Comparison of ENCODE assay signal across 8 mouse cellular contexts in the genomic region with DNA sequence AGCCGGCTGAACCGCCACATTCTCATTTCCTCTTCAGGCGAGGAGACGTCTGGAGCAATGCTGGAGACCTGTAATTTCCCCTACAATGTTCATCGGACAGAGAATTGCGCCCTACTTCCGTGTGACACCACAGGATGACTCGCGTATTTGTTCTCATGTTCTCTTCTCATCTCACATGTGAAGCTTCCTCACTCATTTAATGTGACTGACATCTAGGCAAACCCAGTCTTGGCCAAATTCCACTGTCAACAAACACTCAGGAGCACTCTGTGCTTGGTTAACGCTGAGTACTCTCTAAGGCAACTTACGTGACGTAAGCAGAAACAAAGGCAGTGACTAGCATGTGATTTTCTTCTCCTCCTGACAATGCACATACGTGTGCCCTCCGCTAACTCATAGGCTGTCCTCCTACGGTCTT. TPM values are rescaled to one million over a fixed set of nuclear protein-coding genes. Genes with fewer than 3 reads are reported as not detected.
A peak's percentile ranks its signal among the peaks of the same experiment; 100 is the strongest.
DNase-seq lines count a peak whose midpoint lies in the region; ATAC-seq and TF ChIP-seq lines count a peak whose summit lies in the region.
"Had no signal": no experiment of that assay in that cellular context is flagged by ENCODE, and none has a peak within 500 bp of the region (broad histone marks: within the 10 kb centered on the region; RNA-seq: fewer than 3 reads in every experiment).

No protein-coding gene starts in this region.

- H3K36me3 ChIP-seq in liver, embryonic 13.5 days, result peaks cover 18% of the 10 kb centered on the region

- peak overlapping the region; percentile 91; the same call in 1 of the 2 replicates for H3K4me3 ChIP-seq in layer of hippocampus, adult 2 months
- peak overlapping the region; percentile 68; the same call in 1 of the 2 replicates for H3K4me3 ChIP-seq in cortical plate, adult 2 months (ENCODE audit: insufficient read depth, low read length)
- H3K4me3 ChIP-seq in liver, embryonic 13.5 days (replicated peaks), result no peak overlapping the region

- TF ChIP-seq CTCF in layer of hippocampus, adult 2 months (conservative IDR thresholded peaks at IDR 0.05), result no peak
- no peak for TF ChIP-seq CTCF in cortical plate, adult 2 months (IDR thresholded peaks at IDR 0.05; ENCODE audit: extremely low read depth, insufficient read depth, low read length)

- no peak for TF ChIP-seq POLR2A in cortical plate, adult 2 months (IDR thresholded peaks at IDR 0.05; ENCODE audit: extremely low read depth, insufficient read depth, low read length)

- H3K27ac ChIP-seq in layer of hippocampus, adult 2 months, result peak overlapping the region; percentile 32; the same call in 1 of the 2 replicates
- no peak overlapping the region for H3K27ac ChIP-seq in cortical plate, adult 2 months (ENCODE audit: insufficient read depth, low read length)
- no peak overlapping the region; the same call in 1 of the 2 replicates for H3K27ac ChIP-seq in liver, embryonic 13.5 days

- H3K9me3 ChIP-seq in liver, embryonic 13.5 days (replicated peaks), result no peaks in the 10 kb centered on the region

- ATAC-seq in liver, embryonic 13.5 days (ENCODE audit: low read depth), result no peak
- ATAC-seq in monocyte, adult 5-6 weeks (replicated peaks; ENCODE audit: insufficient number of reproducible peaks, low FRiP score, low TSS enrichment, poor library complexity, severe bottlenecking), result peak; percentile 68

- H3K4me2 ChIP-seq in liver, embryonic 13.5 days, result peak overlapping the region; percentile 89

- no peak for DNase-seq in layer of hippocampus, adult 2 months (ENCODE audit: low spot score in 2 of 2)
- DNase-seq in layer of hippocampus, postnatal 14 days (ENCODE audit: low spot score in 2 of 2), result no peak
- DNase-seq in liver, embryonic 13.5 days, result no peak
- DNase-seq in thymus, postnatal 4 days, result no peak
- no peak for DNase-seq in cerebellum, postnatal 14 days
- DNase-seq: cerebellum, adult 9-11 months had no signal

- H3K9ac ChIP-seq in liver, embryonic 13.5 days, result peak overlapping the region; percentile 19; the same call in 1 of the 2 replicates

- WGBS in liver, embryonic 13.5 days (ENCODE audit: insufficient replicate concordance), result 84% methylated on average over 15 of the region's 15 CpGs

- H3K27me3 ChIP-seq in liver, embryonic 13.5 days, result no peaks in the 10 kb centered on the region

- H3K4me1 ChIP-seq in cortical plate, adult 2 months (ENCODE audit: control insufficient read depth, insufficient read depth, low read length), result peaks cover 13% of the 10 kb centered on the region; the same call in 1 of the 2 replicates
- H3K4me1 ChIP-seq in liver, embryonic 13.5 days (replicated peaks), result peaks cover 46% of the 10 kb centered on the region

RNA-seq across cellular contexts. Expression of gene Gde1, which starts 2.4 kb away (rescaled TPM):
- 100 to 1,000 TPM; 204 to 214 TPM for total RNA-seq in layer of hippocampus, adult 2 months (2021)
- 100 to 1,000 TPM; 247 to 250 TPM for total RNA-seq in layer of hippocampus, postnatal 14 days (2021)
- 407 and 416 TPM in 2 replicates for polyA plus RNA-seq in cortical plate, adult 2 months (2012; rRNA removed)
- 46.3 and 47.0 TPM in 2 replicates for polyA plus RNA-seq in liver, embryonic 13.5 days (2015; fragmentation: Nextera tagmentation; extraction: Ambion mirVana)
- total RNA-seq in monocyte, adult 5-6 weeks (2017), result 19.4 to 40.3 TPM (median 26.7 TPM) in 3 replicates

RNA-seq across cellular contexts. Expression of gene Ccp110, which starts 9.2 kb away (rescaled TPM):
- total RNA-seq in layer of hippocampus, adult 2 months (2021), result 10 to 100 TPM; 41.5 to 50.3 TPM
- total RNA-seq in layer of hippocampus, postnatal 14 days (2021), result 10 to 100 TPM; 36.2 TPM
- 54.9 and 56.4 TPM in 2 replicates for polyA plus RNA-seq in cortical plate, adult 2 months (2012; rRNA removed)
- polyA plus RNA-seq in liver, embryonic 13.5 days (2015; fragmentation: Nextera tagmentation; extraction: Ambion mirVana), result 8.5 and 10.9 TPM in 2 replicates
- total RNA-seq in monocyte, adult 5-6 weeks (2017), result 6.9 to 12.5 TPM (median 8.4 TPM) in 3 replicates

RNA-seq across cellular contexts. Expression of gene Vps35l, which starts 36.9 kb away (rescaled TPM):
- total RNA-seq in layer of hippocampus, adult 2 months (2021), result 10 to 100 TPM; 58.5 to 65.1 TPM
- 10 to 100 TPM; 59.5 to 61.9 TPM for total RNA-seq in layer of hippocampus, postnatal 14 days (2021)
- 55.8 and 57.4 TPM in 2 replicates for polyA plus RNA-seq in cortical plate, adult 2 months (2012; rRNA removed)
- 37.6 and 43.6 TPM in 2 replicates for polyA plus RNA-seq in liver, embryonic 13.5 days (2015; fragmentation: Nextera tagmentation; extraction: Ambion mirVana)
- total RNA-seq in monocyte, adult 5-6 weeks (2017), result 41.4 to 59.4 TPM (median 52.0 TPM) in 3 replicates
